Mouse (Mus musculus) hindbrain, embryonic 11.5 days (tissue): ENCODE measurements around the gene Acss1. TPM values are rescaled to one million over a fixed set of nuclear protein-coding genes. Genes with fewer than 3 reads are reported as not detected.

Experiments
- ATAC-seq: fragments of 200-750 bp; cut with Nextera tagmentation; 2 replicates; pipeline ENCODE4 v1.8.0; 2017; ENCODE audit warnings: mild to moderate bottlenecking, moderate TSS enrichment, moderate library complexity; ENCODE audit not compliant: low FRiP score
- DNase-seq: peaks from one replicate; pipeline ENCODE4 v3.0.0-alpha.2; 2015; ENCODE audit warnings: low spot score
- H3K27ac ChIP-seq: fragments of 300-500 bp; sonication (generic); 2 replicates; pipeline ENCODE4 v1.5.1; 2014; ENCODE audit warnings: mild to moderate bottlenecking, low read depth, low read length
- H3K27me3 ChIP-seq: fragments of 300-500 bp; sonication (generic); 2 replicates; pipeline ENCODE4 v1.6.1; 2014; ENCODE audit warnings: mild to moderate bottlenecking, low read length, moderate library complexity, mixed read lengths; ENCODE audit not compliant: control insufficient read depth, insufficient read depth
- H3K36me3 ChIP-seq: fragments of 300-500 bp; sonication (generic); 2 replicates; pipeline ENCODE4 v1.6.1; 2014; ENCODE audit warnings: mild to moderate bottlenecking, low read length, moderate library complexity, mixed read lengths; ENCODE audit not compliant: control insufficient read depth, insufficient read depth
- H3K4me1 ChIP-seq: fragments of 300-500 bp; sonication (generic); replicated peaks from 2 replicates; pipeline ENCODE4 v1.6.1; 2014; ENCODE audit warnings: low read length, mixed read lengths; ENCODE audit not compliant: control insufficient read depth, insufficient read depth
- H3K4me2 ChIP-seq: fragments of 300-500 bp; sonication (generic); replicated peaks from 2 replicates; pipeline ENCODE4 v1.6.1; 2014; ENCODE audit warnings: mild to moderate bottlenecking, low read depth, low read length
- H3K4me3 ChIP-seq: fragments of 300-500 bp; sonication (generic); 2 replicates; pipeline ENCODE4 v1.5.1; 2014; ENCODE audit warnings: low read depth, low read length
- H3K9ac ChIP-seq: fragments of 300-500 bp; sonication (generic); 2 replicates; pipeline ENCODE4 v1.6.1; 2014; ENCODE audit warnings: low read depth, low read length
- H3K9me3 ChIP-seq: fragments of 300-500 bp; sonication (generic); 2 replicates; pipeline ENCODE4 v1.6.1; 2016; ENCODE audit warnings: low read length; ENCODE audit not compliant: control insufficient read depth
- WGBS: fragments of 180-500 bp; shearing (Covaris S2); extraction: QIAGEN DNeasy Blood & Tissue Kit; methylation state at CpG from one replicate; pipeline ENCODE4 v1.1.7; 2014; 5-methylcytosine and 5-hydroxymethylcytosine counted together
- polyA plus RNA-seq: library from polyadenylated mRNA; unstranded; fragments of >200 nt; fragmentation: Nextera tagmentation; extraction: Ambion mirVana; gene quantifications from 2 replicates; pipeline ENCODE4 v1.2.1, GENCODE M21; 2014

Gene Acss1
- polyA plus RNA-seq, 1 experiment from 2014 or later, result 31.4 TPM

GRCm38 (mm10) chr2:150662007-150662406 is 6.3 kb downstream of the Acss1 start:
- no peak overlapping the region for H3K9ac ChIP-seq
- no peak for DNase-seq
- WGBS, result 80% methylated on average over 2 of the region's 2 CpGs
- no peaks in the 10 kb centered on the region for H3K4me1 ChIP-seq
- no peak overlapping the region for H3K4me3 ChIP-seq
- H3K27ac ChIP-seq, result no peak overlapping the region
- no peaks in the 10 kb centered on the region for H3K9me3 ChIP-seq
- H3K27me3 ChIP-seq, result no peaks in the 10 kb centered on the region
- ATAC-seq, result no peak
- H3K36me3 ChIP-seq, result peaks cover 3% of the 10 kb centered on the region; the same call in 1 of the 2 replicates
- no peak overlapping the region for H3K4me2 ChIP-seq

- Histone ChIP-seq H3K27me3 (no peaks in the 10 kb centered on the region), H3K9ac (no peak overlapping the region), H3K9me3 (no peaks in the 10 kb centered on the region), H3K4me2 (no peak overlapping the region), H3K4me1 (no peaks in the 10 kb centered on the region), H3K4me3 (no peak overlapping the region), H3K36me3 (peaks cover 3% of the 10 kb centered on the region; the same call in 1 of the 2 replicates), H3K27ac (no peak overlapping the region)
- 86% methylated on average over 5 of the region's 5 CpGs for WGBS
- ATAC-seq (no peak), DNase-seq (no peak)
These were observed 7.4 kb downstream of the Acss1 start for GRCm38 (mm10) chr2:150660668-150661451.

GRCm38 (mm10) chr2:150660049-150660448 is 8.3 kb downstream of the Acss1 start:
- Histone ChIP-seq H3K4me2 (no peak overlapping the region), H3K27me3 (no peaks in the 10 kb centered on the region), H3K9ac (no peak overlapping the region), H3K9me3 (no peaks in the 10 kb centered on the region), H3K27ac (no peak overlapping the region), H3K4me3 (no peak overlapping the region), H3K4me1 (no peaks in the 10 kb centered on the region), H3K36me3 (peaks cover 3% of the 10 kb centered on the region; the same call in 1 of the 2 replicates)
- ATAC-seq, result no peak
- no peak for DNase-seq
- WGBS, result 70% methylated on average over 4 of the region's 4 CpGs

- Histone ChIP-seq H3K4me1 (no peaks in the 10 kb centered on the region), H3K9me3 (no peaks in the 10 kb centered on the region), H3K27me3 (no peaks in the 10 kb centered on the region), H3K9ac (no peak overlapping the region), H3K4me2 (no peak overlapping the region), H3K27ac (peak overlapping the region; percentile 82), H3K4me3 (no peak overlapping the region), H3K36me3 (peaks cover 3% of the 10 kb centered on the region; the same call in 1 of the 2 replicates)
- ATAC-seq, result peak; percentile 94
- peak; percentile 61 for DNase-seq
- WGBS, result 47% methylated on average over 8 of the region's 8 CpGs
These were observed 11.1 kb downstream of the Acss1 start for GRCm38 (mm10) chr2:150656975-150657768.

- Histone ChIP-seq H3K4me2 (no peak overlapping the region), H3K9ac (no peak overlapping the region), H3K4me1 (peaks cover under 1% of the 10 kb centered on the region; the same call in 1 of the 2 replicates), H3K27me3 (no peaks in the 10 kb centered on the region), H3K27ac (peak overlapping the region; percentile 82), H3K4me3 (no peak overlapping the region), H3K36me3 (peaks cover 3% of the 10 kb centered on the region; the same call in 1 of the 2 replicates), H3K9me3 (no peaks in the 10 kb centered on the region)
- DNase-seq (no peak), ATAC-seq (no peak)
- 89% methylated on average over 3 of the region's 3 CpGs for WGBS
These were observed 12.2 kb downstream of the Acss1 start for GRCm38 (mm10) chr2:150656112-150656511.

- Histone ChIP-seq H3K9me3 (no peaks in the 10 kb centered on the region), H3K9ac (no peak overlapping the region), H3K4me2 (no peak overlapping the region), H3K27ac (no peak overlapping the region), H3K36me3 (peaks cover 3% of the 10 kb centered on the region; the same call in 1 of the 2 replicates), H3K4me3 (no peak overlapping the region), H3K27me3 (no peaks in the 10 kb centered on the region), H3K4me1 (peaks cover 8% of the 10 kb centered on the region)
- 81% methylated on average over 6 of the region's 6 CpGs for WGBS
- ATAC-seq, result no peak
- DNase-seq, result no peak
These were observed 13.0 kb downstream of the Acss1 start for GRCm38 (mm10) chr2:150655290-150655689.

GRCm38 (mm10) chr2:150654814-150655213 is 13.5 kb downstream of the Acss1 start:
- Histone ChIP-seq H3K27me3 (no peaks in the 10 kb centered on the region), H3K4me2 (no peak overlapping the region), H3K27ac (no peak overlapping the region), H3K4me1 (peaks cover 13% of the 10 kb centered on the region), H3K9ac (no peak overlapping the region), H3K9me3 (no peaks in the 10 kb centered on the region), H3K4me3 (no peak overlapping the region), H3K36me3 (peaks cover 3% of the 10 kb centered on the region; the same call in 1 of the 2 replicates)
- no peak for ATAC-seq
- no peak for DNase-seq
- 91% methylated on average over 2 of the region's 2 CpGs for WGBS

- no peaks in the 10 kb centered on the region for H3K27me3 ChIP-seq
- no peaks in the 10 kb centered on the region for H3K9me3 ChIP-seq
- ATAC-seq, result no peak
- DNase-seq, result peak; percentile 10
- 62% methylated on average over 9 of the region's 9 CpGs for WGBS
- no peak overlapping the region for H3K4me2 ChIP-seq
- H3K9ac ChIP-seq, result no peak overlapping the region
- H3K4me3 ChIP-seq, result no peak overlapping the region
- peak overlapping the region; percentile 71; the same call in 1 of the 2 replicates for H3K27ac ChIP-seq
- peaks cover 21% of the 10 kb centered on the region for H3K4me1 ChIP-seq
- H3K36me3 ChIP-seq, result no peaks in the 10 kb centered on the region
These were observed 16.9 kb downstream of the Acss1 start for GRCm38 (mm10) chr2:150651366-150651765.
